Mouse (Mus musculus): Measurements from ENCODE around the gene Plekha4. TPM values are rescaled to one million over a fixed set of nuclear protein-coding genes. Genes with fewer than 3 reads are reported as not detected.
"Not testable (repeated sequence)": the region's sequence is repeated elsewhere in the genome, so short reads cannot be mapped to it uniquely, and the experiment has no call there.

Gene Plekha4
- polyA plus RNA-seq, 1 experiment from 2014 or later = 3.3 TPM

GRCm38 (mm10) chr7:45524841-45525621 is 1.1 kb upstream of the Plekha4 start:
- peak overlapping the region; percentile 88 for H3K9ac ChIP-seq
- no peaks in the 10 kb centered on the region for H3K27me3 ChIP-seq
- H3K36me3 ChIP-seq = no peaks in the 10 kb centered on the region
- H3K4me3 ChIP-seq = peak overlapping the region; percentile 86
- H3K4me2 ChIP-seq = peak overlapping the region; percentile 88
- peaks cover 28% of the 10 kb centered on the region for H3K4me1 ChIP-seq (replicated peaks)
- H3K9me3 ChIP-seq = no peaks in the 10 kb centered on the region
- peak overlapping the region; percentile 91 for H3K27ac ChIP-seq (replicated peaks)
- ATAC-seq (ENCODE audit: low FRiP score, low read depth) = 0 out of 2 replicates have a peak, but pooled peaks have one; percentile 1
- WGBS = 26% methylated on average over 12 of the region's 12 CpGs

GRCm38 (mm10) chr7:45526474-45527120 is 467 bp downstream of the Plekha4 start:
- no peaks in the 10 kb centered on the region for H3K36me3 ChIP-seq
- ATAC-seq (ENCODE audit: low FRiP score, low read depth) = no peak; the same call in 1 of the 2 replicates
- no peaks in the 10 kb centered on the region for H3K9me3 ChIP-seq
- H3K27ac ChIP-seq (replicated peaks) = peak overlapping the region; percentile 91
- peak overlapping the region; percentile 88 for H3K4me2 ChIP-seq
- no peaks in the 10 kb centered on the region for H3K27me3 ChIP-seq
- peak overlapping the region; percentile 88 for H3K9ac ChIP-seq
- H3K4me3 ChIP-seq = peak overlapping the region; percentile 86
- peaks cover 23% of the 10 kb centered on the region for H3K4me1 ChIP-seq (replicated peaks)
- WGBS = 27% methylated on average over 7 of the region's 7 CpGs

DNA sequence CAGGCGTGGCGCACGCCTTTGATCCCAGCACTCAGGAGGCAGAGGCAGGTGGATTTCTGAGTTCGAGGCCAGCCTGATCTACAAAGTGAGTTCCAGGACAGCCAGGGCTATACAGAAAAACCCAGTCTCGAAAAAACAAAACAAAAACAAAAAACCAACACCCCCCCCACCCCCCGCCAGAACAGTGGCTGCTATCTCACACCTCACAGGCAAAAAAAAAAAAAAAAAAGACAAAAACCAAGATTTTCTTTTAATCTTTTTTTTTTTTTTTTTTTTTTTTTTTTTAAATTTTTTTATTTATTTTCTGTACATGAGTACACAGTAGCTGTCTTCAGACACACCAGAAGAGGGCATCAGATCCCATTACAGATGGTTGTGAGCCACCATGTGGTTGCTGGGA is 1.0 kb downstream of the Plekha4 start:
- H3K27me3 ChIP-seq; H3K9ac ChIP-seq; H3K4me3 ChIP-seq; H3K4me2 ChIP-seq; H3K27ac ChIP-seq (replicated peaks); H3K9me3 ChIP-seq; H3K36me3 ChIP-seq; ATAC-seq (ENCODE audit: low FRiP score, low read depth): not testable (repeated sequence)
- peaks cover 20% of the 10 kb centered on the region for H3K4me1 ChIP-seq (replicated peaks)
- WGBS = 93% methylated on average over 6 of the region's 6 CpGs

DNA sequence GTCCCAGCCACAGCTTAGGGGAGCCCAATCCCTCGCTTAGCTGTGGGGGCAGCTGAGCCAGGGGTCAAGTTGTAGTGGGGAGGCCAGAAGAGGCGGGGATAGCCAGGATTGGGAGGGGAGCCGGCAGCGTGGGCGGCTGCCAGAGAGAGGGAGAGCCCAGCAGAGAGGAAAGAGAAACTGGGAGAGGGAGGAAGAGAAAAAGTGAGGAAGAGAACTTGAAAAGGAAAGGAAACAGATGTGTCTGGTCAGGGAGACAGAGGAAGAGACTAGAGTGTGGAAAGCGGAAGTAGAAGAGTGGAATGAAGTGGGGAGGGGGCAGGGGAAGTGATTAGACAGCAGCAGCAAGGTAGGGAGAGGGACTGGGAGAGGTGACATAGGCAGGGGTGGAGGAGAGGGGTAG is 3.3 kb downstream of the Plekha4 start:
- no peaks in the 10 kb centered on the region for H3K9me3 ChIP-seq
- no peak overlapping the region for H3K4me3 ChIP-seq
- peaks cover 17% of the 10 kb centered on the region for H3K4me1 ChIP-seq (replicated peaks)
- H3K36me3 ChIP-seq = no peaks in the 10 kb centered on the region
- H3K9ac ChIP-seq = no peak overlapping the region
- H3K4me2 ChIP-seq = no peak overlapping the region
- 22% methylated on average over 6 of the region's 6 CpGs for WGBS
- H3K27me3 ChIP-seq = no peaks in the 10 kb centered on the region
- ATAC-seq (ENCODE audit: low FRiP score, low read depth) = no peak
- no peak overlapping the region for H3K27ac ChIP-seq (replicated peaks)

- H3K4me2 ChIP-seq = no peak overlapping the region
- H3K4me3 ChIP-seq = no peak overlapping the region
- no peaks in the 10 kb centered on the region for H3K9me3 ChIP-seq
- H3K27me3 ChIP-seq = no peaks in the 10 kb centered on the region
- no peaks in the 10 kb centered on the region for H3K36me3 ChIP-seq
- ATAC-seq (ENCODE audit: low FRiP score, low read depth) = no peak
- peaks cover 5% of the 10 kb centered on the region for H3K4me1 ChIP-seq (replicated peaks)
- no peak overlapping the region for H3K9ac ChIP-seq
- no peak overlapping the region for H3K27ac ChIP-seq (replicated peaks)
- 72% methylated on average over 2 of the region's 2 CpGs for WGBS
Observed at GRCm38 (mm10) chr7:45530643-45531042, 4.5 kb downstream of the Plekha4 start.

DNA sequence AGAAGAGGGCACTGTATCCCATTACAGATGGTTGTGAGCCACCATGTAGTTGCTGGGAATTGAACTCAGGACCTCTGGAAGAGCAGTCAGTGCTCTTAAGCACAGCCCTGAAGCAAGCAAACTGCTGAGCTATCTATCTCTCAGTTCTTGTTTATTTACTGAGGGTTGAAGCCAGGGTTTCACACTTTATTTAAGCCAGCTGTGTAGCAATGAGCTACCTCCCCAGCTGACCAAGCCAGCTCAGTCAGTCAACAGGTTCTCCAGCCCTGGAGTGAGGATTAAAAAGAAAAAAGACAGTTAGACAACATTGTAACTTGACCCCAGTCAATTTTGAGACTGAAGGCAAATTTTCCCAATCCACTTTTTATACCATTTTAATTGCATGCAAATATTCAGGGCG is 9.5 kb downstream of the Plekha4 start:
- WGBS = 85% methylated on average over 1 of the region's 1 CpGs
- no peaks in the 10 kb centered on the region for H3K9me3 ChIP-seq
- no peak overlapping the region for H3K4me2 ChIP-seq
- ATAC-seq (ENCODE audit: low FRiP score, low read depth) = no peak
- H3K4me1 ChIP-seq (replicated peaks) = peaks cover 9% of the 10 kb centered on the region
- H3K27ac ChIP-seq (replicated peaks) = no peak overlapping the region
- H3K9ac ChIP-seq = no peak overlapping the region
- no peak overlapping the region for H3K4me3 ChIP-seq
- no peaks in the 10 kb centered on the region for H3K27me3 ChIP-seq
- H3K36me3 ChIP-seq = no peaks in the 10 kb centered on the region

GRCm38 (mm10) chr7:45537602-45538001 is 11.5 kb downstream of the Plekha4 start:
- no peaks in the 10 kb centered on the region for H3K9me3 ChIP-seq
- 81% methylated on average over 10 of the region's 10 CpGs for WGBS
- H3K27me3 ChIP-seq = no peaks in the 10 kb centered on the region
- H3K4me2 ChIP-seq = peak overlapping the region; percentile 87
- no peaks in the 10 kb centered on the region for H3K36me3 ChIP-seq
- H3K27ac ChIP-seq (replicated peaks) = peak overlapping the region; percentile 71; the same call in 1 of the 2 replicates
- peaks cover 9% of the 10 kb centered on the region for H3K4me1 ChIP-seq (replicated peaks)
- H3K9ac ChIP-seq = peak overlapping the region; percentile 73
- ATAC-seq (ENCODE audit: low FRiP score, low read depth) = peak; percentile 5; the same call in 1 of the 2 replicates
- H3K4me3 ChIP-seq = peak overlapping the region; percentile 61

GRCm38 (mm10) chr7:45538163-45539041 is 12.3 kb downstream of the Plekha4 start:
- peak; percentile 92 for ATAC-seq (ENCODE audit: low FRiP score, low read depth)
- Histone ChIP-seq H3K9ac (peak overlapping the region; percentile 73), H3K27ac (replicated peaks) (peak overlapping the region; percentile 71), H3K36me3 (no peaks in the 10 kb centered on the region), H3K4me2 (peak overlapping the region; percentile 87), H3K27me3 (no peaks in the 10 kb centered on the region), H3K4me3 (peak overlapping the region; percentile 61), H3K4me1 (replicated peaks) (peaks cover 9% of the 10 kb centered on the region), H3K9me3 (no peaks in the 10 kb centered on the region)
- WGBS = 1% methylated on average over 27 of the region's 29 CpGs

GRCm38 (mm10) chr7:45539095-45539494 is 13.0 kb downstream of the Plekha4 start:
- Histone ChIP-seq H3K36me3 (no peaks in the 10 kb centered on the region), H3K9me3 (no peaks in the 10 kb centered on the region), H3K4me3 (no peak overlapping the region), H3K4me1 (replicated peaks) (peaks cover 9% of the 10 kb centered on the region), H3K27ac (replicated peaks) (0 out of 2 replicates have a peak overlapping the region, but pooled peaks have one; percentile 71), H3K27me3 (no peaks in the 10 kb centered on the region), H3K4me2 (no peak overlapping the region), H3K9ac (no peak overlapping the region)
- WGBS = 77% methylated on average over 3 of the region's 3 CpGs
- ATAC-seq (ENCODE audit: low FRiP score, low read depth) = no peak

DNA sequence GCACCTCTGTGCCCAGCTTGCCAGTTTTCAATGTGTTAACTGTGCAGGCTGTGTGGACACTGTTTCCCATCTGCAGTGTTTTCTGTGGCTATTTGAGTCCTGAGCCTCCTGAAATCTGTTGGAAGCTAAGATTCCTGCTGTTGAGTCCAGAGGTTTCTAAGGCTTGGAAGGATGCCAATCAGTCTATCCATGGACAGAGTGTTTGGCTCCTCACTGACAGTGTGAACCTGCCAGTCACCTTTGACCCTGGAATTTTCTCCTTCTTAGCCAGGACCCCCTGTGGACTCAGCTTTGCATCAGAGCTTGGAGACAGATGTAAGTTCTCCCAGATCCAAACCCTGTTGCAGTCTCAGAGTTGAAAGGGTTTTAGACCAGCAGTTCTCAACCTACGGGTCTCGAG is 14.1 kb downstream of the Plekha4 start:
- H3K9me3 ChIP-seq = no peaks in the 10 kb centered on the region
- no peak overlapping the region for H3K27ac ChIP-seq (replicated peaks)
- WGBS = 78% methylated on average over 2 of the region's 2 CpGs
- H3K4me1 ChIP-seq (replicated peaks) = peaks cover 9% of the 10 kb centered on the region
- no peak overlapping the region for H3K4me3 ChIP-seq
- no peak overlapping the region for H3K4me2 ChIP-seq
- no peak overlapping the region for H3K9ac ChIP-seq
- ATAC-seq (ENCODE audit: low FRiP score, low read depth) = no peak
- no peaks in the 10 kb centered on the region for H3K27me3 ChIP-seq
- H3K36me3 ChIP-seq = no peaks in the 10 kb centered on the region

- WGBS = 94% methylated on average over 1 of the region's 1 CpGs
- H3K9ac ChIP-seq = no peak overlapping the region
- H3K36me3 ChIP-seq = no peaks in the 10 kb centered on the region
- no peak overlapping the region for H3K4me3 ChIP-seq
- H3K9me3 ChIP-seq = no peaks in the 10 kb centered on the region
- no peak overlapping the region for H3K27ac ChIP-seq (replicated peaks)
- no peak overlapping the region for H3K4me2 ChIP-seq
- ATAC-seq (ENCODE audit: low FRiP score, low read depth) = no peak
- no peaks in the 10 kb centered on the region for H3K4me1 ChIP-seq (replicated peaks)
- no peaks in the 10 kb centered on the region for H3K27me3 ChIP-seq
Observed at GRCm38 (mm10) chr7:45544525-45544924, 18.4 kb downstream of the Plekha4 start.

Data from hindbrain, embryonic 15.5 days (tissue).